Mouse (Mus musculus) testis, postnatal 14 days (tissue): Measurements from ENCODE around the gene Idh2.

Source experiments
- DNase-seq: peaks from one replicate; pipeline ENCODE4 v3.0.0; 2021; ENCODE audit warnings: low spot score

Gene Idh2

DNA sequence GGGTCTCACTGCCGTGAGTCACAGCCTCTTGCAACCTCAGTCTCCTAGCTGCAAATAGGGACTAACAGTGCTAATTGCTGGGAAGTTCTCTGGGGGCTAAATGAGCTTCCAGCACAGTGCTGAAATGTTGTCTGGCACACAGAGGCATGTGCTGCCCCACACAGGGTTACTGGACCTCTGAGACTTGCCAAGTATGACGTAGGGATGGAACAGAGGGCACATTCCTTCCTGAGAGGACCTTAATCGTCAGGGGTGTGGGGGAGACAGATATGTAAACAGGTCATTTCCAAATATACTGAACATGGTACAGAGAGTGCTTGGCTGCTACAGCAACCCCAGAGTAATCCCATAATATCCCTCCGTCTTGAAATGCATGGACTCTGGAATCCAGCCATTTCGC is 5.9 kb upstream of the Idh2 start:
- DNase-seq = no peak

DNA sequence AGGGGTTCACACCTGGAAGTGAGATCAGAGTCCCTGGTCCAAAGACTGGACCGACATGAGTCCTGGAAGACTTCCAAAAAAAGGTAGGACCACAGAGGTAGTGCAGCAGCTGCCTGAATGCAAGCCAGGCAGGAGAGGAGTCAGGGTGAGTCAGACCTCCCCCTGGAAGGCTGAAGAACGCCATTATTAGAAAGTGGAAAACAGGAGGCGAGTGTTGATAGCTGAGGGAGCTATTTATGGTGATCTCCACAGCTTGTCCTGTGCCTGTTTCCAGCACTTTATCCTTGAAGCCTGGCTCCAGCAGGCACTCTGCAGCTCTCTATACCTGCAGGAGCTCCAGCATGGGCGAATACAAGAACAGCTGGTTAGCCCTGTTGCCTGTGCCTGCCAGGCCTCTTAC is 4.0 kb upstream of the Idh2 start:
- no peak for DNase-seq

DNA sequence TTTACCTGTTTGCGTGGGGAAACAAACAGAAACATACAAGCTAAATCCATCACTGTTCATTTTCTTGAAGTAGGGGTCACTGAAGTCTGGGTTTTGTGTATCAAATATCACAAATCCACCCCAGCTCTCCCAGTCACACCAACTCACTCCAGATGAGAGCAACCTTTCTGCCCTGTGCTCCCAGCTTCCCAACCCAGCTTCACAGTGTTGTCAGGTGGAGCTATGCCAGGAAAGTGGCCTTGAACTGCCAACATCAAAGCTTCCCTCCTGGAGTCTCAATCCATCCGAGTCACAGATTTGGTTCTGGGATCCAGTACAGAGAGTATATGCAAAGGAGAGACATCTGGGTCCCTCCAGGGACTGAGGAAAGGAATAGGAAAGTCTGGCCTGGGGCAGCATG is 966 bp upstream of the Idh2 start:
- DNase-seq = no peak

DNA sequence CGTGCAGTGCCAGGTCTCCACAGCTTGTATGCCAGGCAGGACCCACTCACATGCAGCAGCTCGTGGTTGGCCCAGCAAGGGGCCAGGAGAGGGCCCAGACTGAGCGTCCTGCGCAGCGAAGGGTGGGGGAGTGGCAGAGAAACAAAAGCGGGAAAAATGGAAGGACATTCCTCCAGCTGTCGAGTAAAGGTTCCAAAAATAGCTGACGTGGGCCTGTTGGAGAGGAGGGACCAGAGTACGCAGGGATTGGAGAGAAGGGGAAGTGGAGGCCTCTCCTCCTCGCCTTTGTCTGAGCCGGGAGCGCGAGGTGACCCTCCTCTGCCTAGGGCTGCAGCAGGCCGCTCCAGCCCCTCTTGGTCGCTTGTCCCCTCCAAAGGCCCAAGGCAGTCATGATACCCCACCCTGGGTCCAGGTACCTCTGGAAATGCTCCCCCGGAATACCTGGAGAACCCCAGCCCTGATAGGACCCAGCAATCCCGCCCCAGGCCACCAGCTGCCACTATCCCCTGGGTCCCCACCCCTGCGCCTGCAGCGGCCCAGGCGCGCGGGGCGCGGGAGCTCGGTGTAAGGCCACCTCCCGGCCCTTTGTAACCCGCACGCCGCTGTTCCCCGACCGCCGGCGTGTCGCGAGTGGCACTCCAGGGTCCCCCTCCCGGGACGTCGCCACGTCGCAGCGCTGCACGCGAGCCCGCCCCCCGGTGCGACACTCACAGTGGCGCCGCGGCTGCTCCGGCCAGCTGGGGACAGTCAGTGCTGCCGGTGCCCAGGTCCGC is 555 bp downstream of the Idh2 start:
- peak; percentile 45 for DNase-seq

DNA sequence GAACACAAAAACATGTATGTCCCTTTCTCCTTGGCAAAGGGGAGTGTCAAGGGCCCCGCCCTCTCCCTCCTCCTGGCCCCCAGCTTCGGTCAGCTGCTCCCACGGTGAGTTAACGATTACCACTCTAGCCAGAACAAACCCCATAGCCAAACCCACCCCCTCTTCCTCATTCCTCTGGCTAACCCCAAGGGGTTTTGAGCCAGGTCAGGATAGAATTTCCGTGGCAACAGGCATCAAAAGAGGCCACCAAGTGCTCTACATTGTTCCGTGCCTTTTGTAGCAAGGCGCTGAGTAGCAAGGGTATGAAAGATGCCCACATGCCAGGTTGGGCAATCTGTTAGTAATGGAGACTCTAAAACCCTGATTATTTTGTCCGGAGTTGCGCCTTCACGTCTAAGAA is 1.2 kb downstream of the Idh2 start:
- DNase-seq = no peak

DNA sequence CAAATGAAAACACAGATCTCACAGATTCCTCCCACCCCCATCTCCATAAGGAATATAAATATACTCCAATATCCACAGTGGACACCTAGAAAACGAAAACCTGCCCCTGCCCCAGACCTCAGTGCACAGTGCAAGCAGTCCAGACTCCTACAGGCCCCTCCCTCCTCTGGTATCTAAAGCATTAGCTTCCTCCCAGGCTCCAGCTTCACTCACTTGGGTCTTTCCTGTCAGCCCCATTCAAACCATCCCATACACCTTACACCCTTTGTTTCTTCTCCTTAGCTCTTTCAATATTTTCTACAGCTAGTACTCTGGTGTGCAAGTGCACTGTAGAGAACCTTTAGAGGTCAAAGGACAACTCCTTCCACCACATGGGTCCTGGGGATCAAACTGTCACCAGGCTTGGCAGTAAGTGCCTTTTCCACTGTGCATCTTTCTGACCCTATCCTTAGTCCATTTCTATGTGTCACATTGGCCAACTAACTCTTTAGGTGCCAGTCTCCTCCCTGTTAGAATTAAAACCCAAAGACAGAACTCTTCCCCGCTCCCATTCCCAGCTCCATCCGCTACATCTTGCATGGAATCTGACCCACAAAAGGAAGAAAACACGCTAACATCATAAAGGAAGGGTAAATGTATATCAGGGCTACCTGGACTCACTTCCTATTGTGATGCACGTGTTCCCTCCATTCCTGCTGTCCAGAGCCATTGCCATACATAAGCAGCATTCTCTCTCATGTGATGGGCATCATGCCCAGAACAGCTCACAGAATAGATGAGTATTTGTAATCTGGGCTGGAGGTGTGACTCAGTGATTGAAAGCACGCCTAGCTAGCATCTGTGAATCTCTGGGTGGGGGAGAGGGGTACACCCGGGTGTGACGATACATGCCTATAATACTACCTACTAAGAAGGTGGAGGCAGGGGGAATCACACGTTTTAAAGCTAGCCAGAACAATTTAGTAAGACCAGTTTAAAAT is 3.8 kb downstream of the Idh2 start:
- DNase-seq = no peak

DNA sequence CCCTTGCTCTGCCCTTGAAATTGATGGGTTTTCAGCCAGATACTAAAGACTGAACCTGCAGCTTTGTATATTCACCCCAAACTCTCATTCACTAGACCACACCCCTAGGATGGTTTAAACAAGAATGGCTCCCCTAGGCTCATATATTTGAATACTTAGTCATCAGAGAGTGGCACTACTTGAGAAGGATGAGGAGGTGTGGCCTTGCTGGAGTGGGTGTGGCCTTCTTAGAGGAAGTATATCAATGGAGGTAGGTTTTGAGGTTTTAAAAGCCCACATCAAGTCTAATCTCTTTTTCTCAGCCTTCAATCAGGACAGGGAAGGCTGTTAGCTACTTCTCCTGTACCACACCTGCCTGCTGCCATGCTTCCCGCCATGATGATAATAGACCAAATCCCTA is 8.8 kb downstream of the Idh2 start:
- no peak for DNase-seq

DNA sequence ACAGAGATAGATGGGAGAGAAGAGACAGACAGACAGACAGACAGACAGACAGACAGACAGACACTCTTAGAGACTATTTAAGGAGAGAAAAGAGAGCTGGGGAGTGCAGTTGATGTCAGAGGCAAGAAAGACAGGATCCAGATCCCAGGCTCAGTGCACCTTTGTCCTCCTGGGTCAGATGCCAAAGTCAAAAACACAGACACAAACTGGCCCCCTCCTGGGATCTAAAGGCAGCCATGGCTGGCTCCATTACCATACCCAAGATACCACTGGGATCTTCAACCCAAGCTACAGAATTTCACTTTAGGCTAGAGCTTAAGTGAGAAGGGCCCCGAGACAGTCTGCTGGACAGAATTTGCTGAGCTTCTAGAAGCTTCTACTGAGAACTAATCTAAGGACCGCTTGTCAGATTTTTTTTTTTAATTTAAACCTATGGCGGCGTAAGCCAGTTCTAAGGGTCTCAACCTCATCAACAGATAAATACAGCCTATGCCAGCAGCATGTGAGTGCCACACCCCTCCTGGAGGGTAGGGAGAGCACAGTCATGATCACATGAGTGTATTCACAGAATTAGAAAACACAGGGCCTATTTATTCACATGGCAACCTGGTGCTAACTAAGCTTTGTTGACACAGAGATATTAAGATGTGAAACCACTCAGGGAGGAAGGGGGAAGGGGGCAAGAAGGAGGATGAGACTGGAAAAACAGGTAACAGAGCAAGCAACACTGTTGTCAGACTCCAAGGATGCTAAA is 9.4 kb downstream of the Idh2 start:
- no peak for DNase-seq

DNA sequence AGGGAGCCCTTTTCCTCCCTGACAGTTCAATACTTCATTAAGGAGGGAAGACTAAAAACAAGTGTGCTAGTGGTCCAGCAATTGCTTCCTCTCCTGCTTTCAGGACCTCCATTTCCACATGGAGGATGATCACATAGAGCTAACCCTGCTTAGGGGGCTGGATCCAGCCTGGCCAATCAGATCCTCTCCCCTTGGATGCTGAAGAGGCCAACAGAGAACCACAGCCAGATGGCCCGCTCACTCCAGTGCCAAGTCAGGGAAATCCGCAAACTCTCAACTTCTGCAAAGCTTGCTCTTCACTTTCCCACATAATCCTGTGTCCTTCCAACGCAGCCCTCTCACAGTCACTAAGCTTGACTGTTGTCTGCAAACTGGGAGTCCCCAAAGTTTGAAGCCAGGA is 11.9 kb downstream of the Idh2 start:
- no peak for DNase-seq

DNA sequence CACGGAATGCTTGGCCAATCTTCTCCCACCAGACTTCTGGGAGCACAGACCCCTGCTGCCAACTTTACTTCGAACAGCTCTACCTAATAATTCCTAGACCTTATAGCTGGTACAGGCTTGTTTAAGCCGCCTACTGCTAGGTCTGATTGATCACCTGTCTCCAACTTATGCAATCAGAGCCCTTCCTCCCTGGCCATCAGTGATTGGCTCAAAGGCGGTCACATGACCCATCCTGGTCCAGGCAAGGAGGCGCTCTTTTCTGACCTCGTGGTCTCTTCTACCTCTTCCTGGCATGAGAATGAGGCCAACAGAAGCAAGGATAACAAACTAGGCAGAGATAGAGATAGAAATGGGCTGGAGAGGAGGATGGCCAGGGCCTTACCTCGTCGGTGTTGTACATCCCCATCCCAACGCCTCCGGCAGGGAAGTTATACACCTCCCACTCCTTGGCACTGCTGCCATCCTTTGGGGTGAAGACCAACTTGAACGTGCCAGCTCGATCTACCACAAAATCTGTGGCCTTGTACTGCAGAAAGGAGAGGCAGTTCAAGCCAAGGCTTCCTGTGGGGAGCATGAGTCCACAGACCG is 16.7 kb downstream of the Idh2 start:
- peak; percentile 58 for DNase-seq

DNA sequence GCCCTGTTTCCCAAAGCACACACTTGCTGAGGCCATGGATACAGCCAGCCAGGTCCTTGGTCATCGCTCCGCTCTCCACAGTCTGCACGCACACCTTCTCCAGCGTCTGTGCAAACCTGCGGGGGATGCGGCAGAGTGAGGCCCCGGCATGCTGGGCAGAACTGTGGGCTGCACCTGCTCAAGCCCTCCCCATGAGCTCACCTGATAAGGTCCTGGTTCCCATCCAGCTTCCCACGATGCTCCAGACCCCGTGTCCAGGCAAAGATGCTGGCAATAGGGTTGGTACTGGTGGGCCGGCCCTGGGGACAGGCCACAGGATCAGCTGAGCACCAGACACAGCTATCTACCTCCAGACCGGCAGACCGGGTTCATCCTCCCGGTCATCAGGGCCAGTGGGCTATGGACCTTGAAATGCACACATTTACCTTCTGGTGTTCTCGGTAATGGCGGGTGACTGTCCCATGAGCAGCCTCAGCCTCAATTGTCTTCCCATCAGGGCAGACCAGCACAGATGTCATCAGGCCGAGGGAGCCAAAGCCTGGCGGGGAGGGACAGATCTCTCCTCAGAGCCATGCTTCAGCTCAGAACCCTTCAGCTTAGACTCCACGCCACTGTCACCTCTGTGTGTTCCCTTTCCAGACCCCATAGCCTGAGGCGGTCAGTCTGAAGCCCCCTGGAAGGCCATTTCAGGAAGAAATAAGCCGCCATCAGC is 19.4 kb downstream of the Idh2 start:
- DNase-seq = no peak

DNA sequence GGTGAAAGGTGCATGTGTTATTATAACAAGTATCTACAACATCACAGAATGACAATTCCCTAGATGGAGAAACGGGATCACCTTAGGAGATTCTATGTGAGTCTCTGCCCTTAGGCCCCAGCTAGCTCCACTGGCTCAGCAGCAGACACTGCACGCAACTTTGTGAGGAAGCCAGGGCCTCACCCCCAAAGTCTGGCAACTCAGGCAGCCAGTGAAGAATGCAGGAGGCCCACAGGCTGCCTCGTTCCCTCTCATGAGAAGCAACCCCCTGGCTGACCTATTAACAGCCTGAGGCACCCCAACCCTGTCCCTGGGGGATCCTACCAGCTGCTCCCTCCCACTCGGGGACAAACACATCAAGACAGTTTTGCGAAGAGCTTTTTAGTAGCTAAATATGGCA is 20.7 kb downstream of the Idh2 start:
- no peak for DNase-seq

DNA sequence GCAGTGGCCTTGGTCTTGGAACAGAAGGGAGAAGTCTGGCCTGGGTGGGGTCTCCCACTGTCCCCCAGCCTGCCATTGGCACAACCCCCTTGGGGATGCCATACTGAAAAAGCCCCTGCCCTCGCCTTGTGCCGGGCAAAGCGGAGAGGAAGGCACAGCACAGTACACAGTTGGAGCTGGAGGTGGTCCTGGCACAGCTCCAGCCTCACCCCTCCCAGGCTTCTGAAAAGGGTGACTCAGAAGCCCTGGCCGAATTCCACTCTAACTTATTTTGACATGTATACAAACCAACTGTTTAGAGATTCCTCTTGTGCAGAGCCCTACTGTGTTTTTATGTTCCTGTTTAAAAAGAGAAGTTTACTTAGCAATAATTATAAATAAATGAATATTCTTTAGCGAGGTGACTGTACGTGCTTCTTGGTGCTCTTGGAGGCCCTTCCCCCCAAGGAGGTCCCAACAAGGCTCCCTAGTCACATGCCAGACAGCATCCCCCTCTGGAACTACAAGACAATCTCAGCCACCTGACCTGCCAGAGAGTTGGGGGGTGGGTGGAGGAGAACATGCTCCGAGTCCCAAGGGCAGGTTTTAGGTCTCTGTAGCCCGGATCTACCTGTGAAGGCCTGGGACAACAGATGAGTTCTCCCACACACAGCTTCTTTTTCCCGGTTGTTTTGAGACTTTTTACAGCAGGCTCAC is 22.7 kb downstream of the Idh2 start:
- no peak for DNase-seq

DNA sequence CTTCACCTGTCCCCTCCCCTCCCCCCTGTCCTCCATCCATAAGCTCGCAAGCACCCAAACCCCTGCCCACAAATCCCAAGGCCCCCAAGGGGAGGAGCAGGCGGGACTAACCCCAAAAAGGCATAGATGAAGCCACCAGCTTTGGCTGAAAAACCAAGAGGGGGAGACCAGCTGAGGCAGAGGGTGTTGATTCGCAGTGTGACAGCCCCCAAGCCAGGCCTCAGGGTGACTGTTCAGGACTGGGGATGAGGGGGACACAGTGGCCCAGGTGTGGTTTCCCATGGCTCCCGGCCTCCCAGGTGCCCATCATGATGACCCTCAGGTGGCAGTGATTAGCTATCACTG is 23.4 kb downstream of the Idh2 start:
- no peak for DNase-seq

DNA sequence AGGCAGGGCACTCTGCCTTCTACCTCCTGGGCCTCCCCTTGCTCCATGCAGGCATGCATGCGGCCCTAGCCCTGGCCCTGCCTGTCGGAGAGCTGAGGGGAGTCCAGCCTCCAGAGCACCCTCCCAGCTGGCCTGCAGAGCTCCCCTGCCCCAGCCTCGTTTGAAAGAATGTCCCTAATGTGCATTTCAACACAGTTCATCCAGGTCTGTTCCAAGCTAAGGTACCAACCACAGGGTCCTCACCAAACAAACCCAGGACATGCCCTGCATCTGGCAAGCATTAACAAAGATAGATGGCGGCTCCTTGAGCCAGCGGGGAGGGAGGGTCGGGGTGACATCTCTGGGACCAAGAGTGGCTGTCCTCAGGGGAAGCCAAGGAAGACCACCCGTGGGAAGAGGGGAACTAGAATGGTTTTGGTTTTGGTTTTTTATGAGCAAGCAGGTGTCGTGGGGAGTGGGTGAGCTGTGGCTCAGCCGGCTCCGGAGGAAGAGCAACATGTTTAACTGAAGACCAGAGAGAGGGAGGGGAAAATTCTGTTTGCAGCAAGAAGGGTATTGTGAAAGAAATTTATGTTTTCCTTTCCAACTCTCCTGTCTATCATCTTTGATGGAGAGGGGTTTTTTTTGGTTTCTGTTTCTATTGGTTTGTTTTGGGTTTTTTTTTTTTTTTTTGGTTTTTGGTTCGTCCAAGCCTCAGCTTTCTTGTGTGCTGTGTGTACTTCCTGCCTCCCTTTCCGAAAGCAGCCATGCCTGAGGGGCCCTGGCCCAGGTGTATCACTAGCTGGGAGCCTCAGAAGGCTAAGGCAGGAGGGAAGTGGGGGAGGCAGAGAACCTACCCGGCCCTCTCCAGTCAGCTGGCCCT is 24.0 kb downstream of the Idh2 start:
- no peak for DNase-seq

DNA sequence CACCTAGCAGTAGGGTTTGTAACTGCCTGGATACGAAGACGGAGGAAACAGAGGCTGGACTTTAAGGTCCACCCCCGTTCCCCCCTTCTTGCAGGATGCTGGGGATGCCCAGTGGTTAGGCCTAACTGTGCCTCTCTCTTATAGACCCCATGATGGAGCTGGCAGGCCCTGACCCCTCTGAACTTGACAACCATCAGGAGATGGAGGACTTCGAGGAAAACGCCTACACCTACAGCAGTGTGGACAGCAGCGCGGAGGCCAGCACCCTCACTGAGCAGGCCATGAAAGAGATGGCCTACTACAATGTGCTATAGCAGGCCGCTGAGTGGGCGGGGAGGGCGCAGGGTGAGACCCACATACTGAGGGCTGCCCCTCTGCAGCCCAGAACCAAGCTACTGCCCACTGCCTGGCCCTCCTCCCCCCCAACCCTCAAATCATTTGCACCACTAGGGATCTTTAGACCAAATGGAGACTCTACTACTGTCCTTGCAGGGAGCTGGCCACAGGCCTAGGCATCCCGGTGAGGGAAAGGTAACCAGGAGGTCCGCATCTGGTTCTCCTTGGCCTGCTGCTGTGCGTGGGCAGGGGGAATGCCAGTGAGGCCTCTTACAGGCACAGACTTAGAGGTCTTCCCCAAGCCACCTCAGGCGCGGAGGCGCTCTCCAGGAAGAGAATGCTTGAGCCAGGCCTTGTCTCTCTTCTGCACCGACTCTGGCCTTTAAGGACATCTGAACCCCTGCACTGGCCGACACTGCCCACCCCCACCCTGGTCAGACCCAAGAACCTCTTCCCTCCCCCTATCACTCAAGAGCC is 24.8 kb downstream of the Idh2 start:
- DNase-seq = no peak

DNA sequence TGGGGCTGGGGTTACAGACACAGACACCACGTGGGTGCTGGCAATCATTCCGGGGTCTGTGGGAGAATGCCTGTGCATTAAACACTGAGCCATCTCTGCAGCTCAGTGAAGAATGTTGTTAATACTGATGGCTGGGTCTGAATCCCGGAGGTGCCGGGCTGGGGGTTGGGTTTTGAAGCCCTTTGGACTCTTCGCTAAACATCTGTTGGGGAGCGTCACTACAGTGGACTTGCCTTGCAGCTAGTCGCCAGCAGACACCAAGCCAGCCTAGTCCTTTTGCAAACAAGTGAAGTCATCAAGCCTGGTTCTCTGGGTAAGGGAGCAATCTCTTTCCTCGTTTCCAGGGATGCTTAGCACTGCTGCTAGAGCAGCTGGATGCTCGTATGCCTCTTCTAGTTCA is 27.0 kb downstream of the Idh2 start:
- DNase-seq = no peak

DNA sequence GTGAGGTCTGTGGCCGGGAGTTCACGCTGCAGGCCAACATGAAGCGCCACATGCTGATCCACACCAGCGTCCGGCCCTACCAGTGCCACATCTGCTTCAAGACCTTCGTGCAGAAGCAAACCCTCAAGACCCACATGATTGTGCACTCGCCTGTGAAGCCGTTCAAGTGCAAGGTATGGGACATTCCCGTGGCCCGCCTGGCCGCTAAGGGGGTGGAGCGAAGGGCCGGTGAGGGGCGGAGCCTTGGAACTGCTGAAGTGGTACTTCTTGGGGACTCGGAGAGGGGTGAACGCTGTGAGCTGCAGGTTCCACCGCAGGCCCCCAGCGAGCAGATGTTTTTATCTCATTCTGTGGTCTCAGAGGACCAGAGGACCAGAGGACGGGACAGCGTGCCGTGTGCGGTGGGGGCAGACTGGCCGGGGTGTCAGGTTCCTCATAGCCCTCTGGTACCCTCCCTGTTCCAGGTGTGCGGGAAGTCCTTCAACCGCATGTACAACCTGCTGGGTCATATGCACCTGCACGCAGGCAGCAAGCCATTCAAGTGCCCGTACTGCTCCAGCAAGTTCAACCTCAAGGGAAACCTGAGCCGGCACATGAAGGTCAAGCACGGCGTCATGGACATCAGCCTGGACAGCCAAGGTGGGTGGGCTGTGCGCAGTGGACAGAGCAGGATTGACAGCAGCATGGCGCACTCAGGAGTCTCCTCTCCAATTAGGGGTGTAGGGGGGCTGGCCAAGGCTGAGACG is 29.0 kb downstream of the Idh2 start:
- no peak for DNase-seq
